Mouse (Mus musculus) liver, postnatal 0 days (tissue): ENCODE results near the gene 1110032A03Rik. TPM values are rescaled to one million over a fixed set of nuclear protein-coding genes. Genes with fewer than 3 reads are reported as not detected.

Source experiments
- ATAC-seq: fragments of 200-750 bp; cut with Nextera tagmentation; 2 replicates; pipeline ENCODE4 v1.8.0; 2017; ENCODE audit warnings: mild to moderate bottlenecking, moderate library complexity
- DNase-seq: peaks from one replicate; pipeline ENCODE4 v3.0.0-alpha.2; 2016
- H3K27ac ChIP-seq: fragments of 300-500 bp; sonication (generic); 2 replicates; pipeline ENCODE4 v1.5.1; 2014; ENCODE audit warnings: antibody characterized with exemption, moderate library complexity, mild to moderate bottlenecking, low read depth
- H3K27me3 ChIP-seq: fragments of 300-500 bp; sonication (generic); 2 replicates; pipeline ENCODE4 v1.6.1; 2014; ENCODE audit warnings: low read length, control low read depth, mixed read lengths; ENCODE audit not compliant: insufficient read depth
- H3K36me3 ChIP-seq: fragments of 300-500 bp; sonication (generic); replicated peaks from 2 replicates; pipeline ENCODE4 v1.6.1; 2014; ENCODE audit warnings: mild to moderate bottlenecking, control low read depth, low read length, moderate library complexity, mixed read lengths; ENCODE audit not compliant: insufficient read depth
- H3K4me1 ChIP-seq: fragments of 300-500 bp; sonication (generic); 2 replicates; pipeline ENCODE4 v1.6.1; 2014; ENCODE audit warnings: antibody characterized with exemption, mild to moderate bottlenecking, control low read depth; ENCODE audit not compliant: insufficient read depth
- H3K4me2 ChIP-seq: fragments of 300-500 bp; sonication (generic); 2 replicates; pipeline ENCODE4 v1.6.1; 2014; ENCODE audit warnings: low read depth, mild to moderate bottlenecking, low read length, moderate library complexity, mixed read lengths
- H3K4me3 ChIP-seq: fragments of 300-500 bp; sonication (generic); 2 replicates; pipeline ENCODE4 v1.5.1; 2014; ENCODE audit warnings: low read depth, low read length
- H3K9ac ChIP-seq: fragments of 300-500 bp; sonication (generic); replicated peaks from 2 replicates; pipeline ENCODE4 v1.6.1; 2014; ENCODE audit warnings: mild to moderate bottlenecking, moderate library complexity
- H3K9me3 ChIP-seq: fragments of 300-500 bp; sonication (generic); 2 replicates; pipeline ENCODE4 v1.6.1; 2016; ENCODE audit warnings: mild to moderate bottlenecking, control low read depth, low read length, mixed read lengths
- CTCF ChIP-seq: sonication (generic); IDR thresholded peaks from 2 replicates; pipeline ENCODE4 v1.5.1; 2016; ENCODE audit warnings: antibody characterized with exemption, low read depth
- EP300 ChIP-seq: IDR thresholded peaks from 2 replicates; pipeline ENCODE4 v1.6.1; 2016; ENCODE audit warnings: antibody characterized with exemption, low read depth, mild to moderate bottlenecking
- WGBS: fragments of 180-500 bp; shearing (Covaris S2); extraction: QIAGEN DNeasy Blood & Tissue Kit; methylation state at CpG from one replicate; pipeline ENCODE4 v1.1.7; 2014; ENCODE audit not compliant: insufficient replicate concordance; 5-methylcytosine and 5-hydroxymethylcytosine counted together
- polyA plus RNA-seq: library from polyadenylated mRNA; unstranded; fragments of >200 nt; fragmentation: Nextera tagmentation; extraction: Ambion mirVana; gene quantifications from 2 replicates; pipeline ENCODE4 v1.2.1, GENCODE M21; 2015

Gene 1110032A03Rik
- polyA plus RNA-seq, 1 experiment from 2014 or later, result 34.6 TPM

DNA sequence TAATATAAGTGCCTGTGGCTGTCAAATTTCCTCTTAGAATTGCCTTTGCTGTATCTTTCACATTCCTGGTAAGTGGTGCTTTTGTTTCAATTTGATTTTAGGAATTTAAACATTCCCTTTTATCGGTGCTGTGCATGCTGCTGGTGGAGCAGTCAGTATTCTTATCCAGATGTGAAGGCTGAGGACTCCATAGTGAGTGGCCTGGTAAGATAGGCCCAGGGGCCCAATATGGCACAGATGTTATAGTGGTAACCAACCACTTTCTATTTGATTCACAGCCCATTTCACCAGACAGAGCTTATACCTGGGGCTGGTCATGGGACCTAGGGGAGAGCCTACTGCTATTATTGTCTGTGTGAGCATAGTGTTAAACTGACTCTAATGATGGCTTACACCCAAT lies 41.2 kb upstream of the 1110032A03Rik start:
- peaks cover 27% of the 10 kb centered on the region for H3K4me1 ChIP-seq
- ATAC-seq, result peak; percentile 88
- H3K4me3 ChIP-seq, result no peak overlapping the region
- peak overlapping the region; percentile 34 for H3K27ac ChIP-seq
- no peak overlapping the region for H3K4me2 ChIP-seq
- peaks cover 9% of the 10 kb centered on the region for H3K36me3 ChIP-seq
- H3K9ac ChIP-seq, result no peak overlapping the region
- peak; percentile 100 for TF ChIP-seq EP300
- TF ChIP-seq CTCF, result no peak
- DNase-seq, result peak; percentile 37
- H3K27me3 ChIP-seq, result no peaks in the 10 kb centered on the region
- 62% methylated on average over 1 of the region's 1 CpGs for WGBS
- no peaks in the 10 kb centered on the region for H3K9me3 ChIP-seq

DNA sequence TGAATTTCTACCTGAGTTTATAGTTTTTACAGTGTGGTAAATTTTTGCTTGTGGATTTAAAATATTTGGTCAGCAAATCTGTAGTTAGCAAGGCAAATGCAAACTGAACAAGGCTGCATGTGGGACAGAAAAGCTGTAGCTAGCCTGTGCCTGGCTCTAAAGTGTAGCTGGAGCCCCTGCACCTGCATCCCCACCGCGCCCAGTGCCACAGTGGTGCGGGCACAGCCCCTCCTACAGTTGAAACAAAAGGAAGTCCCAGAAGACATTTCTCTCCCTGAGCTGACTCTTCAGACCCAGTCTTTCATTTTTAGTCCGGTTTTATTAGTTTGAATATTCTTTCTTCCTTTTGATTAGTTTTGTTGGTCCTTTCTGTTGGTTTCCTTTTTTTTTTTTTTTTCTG lies 40.3 kb upstream of the 1110032A03Rik start:
- DNase-seq (no peak), ATAC-seq (no peak)
- 0 out of 2 replicates have a peak, but pooled peaks have one; percentile 7 for TF ChIP-seq CTCF
- TF ChIP-seq EP300, result no peak
- Histone ChIP-seq H3K36me3 (peaks cover 9% of the 10 kb centered on the region), H3K27ac (no peak overlapping the region), H3K4me3 (no peak overlapping the region), H3K4me2 (no peak overlapping the region), H3K27me3 (no peaks in the 10 kb centered on the region), H3K9me3 (no peaks in the 10 kb centered on the region), H3K4me1 (peaks cover 32% of the 10 kb centered on the region), H3K9ac (no peak overlapping the region)
- 74% methylated on average over 4 of the region's 4 CpGs for WGBS

DNA sequence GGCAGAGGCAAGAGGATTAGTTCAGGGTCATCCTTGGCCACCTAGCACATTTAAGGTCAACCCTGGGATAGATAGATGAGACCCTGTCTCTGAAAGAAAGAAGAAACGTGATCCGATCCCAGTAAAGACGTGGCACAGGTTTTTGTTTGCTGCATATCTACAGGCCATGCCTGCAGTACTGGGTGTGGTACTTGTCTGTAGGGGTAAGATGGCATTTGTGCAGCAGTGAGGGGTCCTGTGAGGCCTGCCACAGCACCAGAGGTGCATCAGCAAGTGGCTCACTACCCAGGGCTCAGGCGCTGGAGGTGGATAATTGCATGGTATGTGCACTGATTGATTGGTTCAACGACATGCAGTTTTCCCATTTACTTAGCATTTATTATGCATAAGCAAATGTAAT lies 38.5 kb upstream of the 1110032A03Rik start:
- Histone ChIP-seq H3K9ac (no peak overlapping the region), H3K27me3 (no peaks in the 10 kb centered on the region), H3K27ac (0 out of 2 replicates have a peak overlapping the region, but pooled peaks have one; percentile 2), H3K4me2 (peak overlapping the region; percentile 24; the same call in 1 of the 2 replicates), H3K9me3 (no peaks in the 10 kb centered on the region), H3K36me3 (peaks cover 23% of the 10 kb centered on the region), H3K4me3 (no peak overlapping the region), H3K4me1 (peaks cover 39% of the 10 kb centered on the region)
- WGBS, result 70% methylated on average over 5 of the region's 5 CpGs
- peak; percentile 38; the same call in 1 of the 2 replicates for ATAC-seq
- TF ChIP-seq CTCF (no peak), EP300 (peak; percentile 81)
- DNase-seq, result no peak

DNA sequence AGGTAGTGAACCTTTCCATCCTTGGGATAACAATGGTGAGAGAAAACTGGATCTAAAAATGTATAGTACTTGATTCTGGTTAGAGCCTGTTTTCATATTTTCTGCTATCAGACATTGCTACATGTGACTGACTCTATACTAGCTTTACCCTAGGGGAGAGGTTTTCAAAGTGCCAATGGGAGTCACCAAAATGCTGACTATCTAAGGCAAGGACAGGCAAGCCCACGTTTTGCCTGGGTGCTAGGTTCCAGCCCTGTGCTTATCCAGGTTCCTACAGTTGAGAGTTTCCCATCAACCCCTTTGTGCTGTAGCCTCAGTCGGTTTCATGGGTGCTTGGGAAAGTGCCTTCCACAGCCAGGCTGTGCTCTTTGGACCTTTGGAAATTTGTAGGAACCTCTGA lies 36.4 kb upstream of the 1110032A03Rik start:
- Histone ChIP-seq H3K4me2 (no peak overlapping the region), H3K4me1 (peaks cover 33% of the 10 kb centered on the region), H3K9ac (no peak overlapping the region), H3K4me3 (no peak overlapping the region), H3K27me3 (no peaks in the 10 kb centered on the region), H3K9me3 (no peaks in the 10 kb centered on the region), H3K36me3 (peaks cover 23% of the 10 kb centered on the region), H3K27ac (peak overlapping the region; percentile 86)
- ATAC-seq (peak; percentile 53), DNase-seq (no peak)
- 52% methylated on average over 2 of the region's 2 CpGs for WGBS
- TF ChIP-seq CTCF (no peak), EP300 (no peak)

DNA sequence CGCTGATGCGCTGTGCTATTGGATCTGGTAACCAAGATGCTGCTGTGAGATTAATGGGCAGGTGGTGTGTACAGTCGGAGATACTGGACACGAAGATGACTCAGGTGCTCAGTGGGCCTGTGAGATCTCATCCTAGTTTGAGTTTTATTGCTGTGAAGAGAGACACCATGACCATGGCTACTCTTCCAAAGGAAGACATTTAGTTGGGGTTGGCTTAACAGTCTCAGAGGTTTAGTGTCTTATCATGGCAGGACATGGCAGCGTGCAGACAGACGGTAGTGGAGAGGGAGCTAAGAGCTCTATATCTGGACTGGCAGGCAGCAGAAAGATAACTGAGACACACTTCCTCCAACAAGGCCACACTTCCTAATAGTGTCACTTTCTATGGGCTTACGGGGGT lies 35.9 kb upstream of the 1110032A03Rik start:
- Histone ChIP-seq H3K27me3 (no peaks in the 10 kb centered on the region), H3K9me3 (no peaks in the 10 kb centered on the region), H3K4me1 (peaks cover 33% of the 10 kb centered on the region), H3K9ac (no peak overlapping the region), H3K36me3 (peaks cover 27% of the 10 kb centered on the region), H3K4me3 (no peak overlapping the region), H3K4me2 (no peak overlapping the region; the same call in 1 of the 2 replicates), H3K27ac (peak overlapping the region; percentile 86)
- DNase-seq (peak; percentile 38), ATAC-seq (peak; percentile 92)
- peak; percentile 96 for TF ChIP-seq EP300
- TF ChIP-seq CTCF, result no peak
- WGBS, result 62% methylated on average over 7 of the region's 7 CpGs

DNA sequence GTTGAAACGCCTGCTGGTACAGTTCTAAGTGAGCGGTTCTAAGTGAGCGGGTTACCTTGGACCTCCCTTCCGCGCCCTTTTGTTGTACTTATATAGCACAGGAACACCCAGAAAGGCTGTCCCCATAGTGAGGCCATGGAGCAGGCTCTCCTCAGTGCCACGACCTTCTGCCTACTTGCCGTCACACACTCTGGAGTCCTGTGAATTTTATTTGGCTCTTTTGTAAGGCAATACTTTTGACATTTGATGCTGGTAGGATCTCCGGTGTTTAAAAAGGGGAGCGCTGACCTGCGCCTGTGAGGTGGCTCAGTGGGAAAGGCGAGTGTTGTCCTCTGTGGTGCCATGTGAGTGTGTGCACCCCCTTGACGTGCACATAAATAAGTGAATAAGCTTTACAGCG lies 33.8 kb upstream of the 1110032A03Rik start:
- DNase-seq (no peak), ATAC-seq (no peak)
- no peak overlapping the region for H3K4me3 ChIP-seq
- H3K27ac ChIP-seq, result no peak overlapping the region
- no peak overlapping the region for H3K9ac ChIP-seq
- H3K4me2 ChIP-seq, result no peak overlapping the region
- peaks cover 35% of the 10 kb centered on the region for H3K4me1 ChIP-seq
- TF ChIP-seq EP300 (no peak), CTCF (no peak)
- H3K9me3 ChIP-seq, result no peaks in the 10 kb centered on the region
- WGBS, result 94% methylated on average over 13 of the region's 13 CpGs
- peaks cover 34% of the 10 kb centered on the region for H3K36me3 ChIP-seq
- no peaks in the 10 kb centered on the region for H3K27me3 ChIP-seq
